Mouse (Mus musculus): ENCODE results near the gene Iqgap1. TPM values are rescaled to one million over a fixed set of nuclear protein-coding genes. Genes with fewer than 3 reads are reported as not detected.

Gene Iqgap1
- total RNA-seq (2014; rRNA removed) (30.1 and 35.9 TPM in 2 replicates), polyA plus RNA-seq (2015; fragmentation: Nextera tagmentation; extraction: Ambion mirVana) (8.6 and 11.5 TPM in 2 replicates)

GRCm38 (mm10) chr7:80825843-80826403 lies at the start of gene Iqgap1:
Gene Iqgap1, minus strand, starts transcription at chr7:80825974.
- Histone ChIP-seq H3K4me3 (ENCODE audit: low read depth, low read length) (no peak within 1 kb of the TSS), H3K27ac (ENCODE audit: low read depth, low read length) (no peak within 1 kb of the TSS), H3K4me2 (ENCODE audit: low read depth) (no peak within 1 kb of the TSS), H3K4me1 (ENCODE audit: insufficient read depth) (no peaks in the 10 kb centered on the region), H3K36me3 (ENCODE audit: insufficient read depth) (no peaks in the 10 kb centered on the region), H3K9me3 (ENCODE audit: low read length) (no peaks in the 10 kb centered on the region), H3K9ac (no peak within 1 kb of the TSS), H3K27me3 (ENCODE audit: insufficient read depth, low read length) (no peaks in the 10 kb centered on the region)
- no peak for DNase-seq
- no peak for TF ChIP-seq CTCF (IDR thresholded peaks at IDR 0.05; ENCODE audit: low read depth)
- WGBS: 72% methylated on average over 11 of the region's 11 CpGs
- no peak for ATAC-seq

- no peaks in the 10 kb centered on the region for H3K4me1 ChIP-seq (ENCODE audit: insufficient read depth)
- H3K36me3 ChIP-seq (ENCODE audit: insufficient read depth): peaks cover 69% of the 10 kb centered on the region
- no peak overlapping the region for H3K4me3 ChIP-seq (ENCODE audit: low read depth, low read length)
- no peak overlapping the region for H3K9ac ChIP-seq
- H3K4me2 ChIP-seq (ENCODE audit: low read depth): no peak overlapping the region
- no peak for DNase-seq
- no peak for TF ChIP-seq CTCF (IDR thresholded peaks at IDR 0.05; ENCODE audit: low read depth)
- no peaks in the 10 kb centered on the region for H3K27me3 ChIP-seq (ENCODE audit: insufficient read depth, low read length)
- 97% methylated on average over 2 of the region's 2 CpGs for WGBS
- ATAC-seq: no peak
- no peak overlapping the region for H3K27ac ChIP-seq (ENCODE audit: low read depth, low read length)
- no peaks in the 10 kb centered on the region for H3K9me3 ChIP-seq (ENCODE audit: low read length)
Measured at GRCm38 (mm10) chr7:80873631-80874030, 47.9 kb upstream of the Iqgap1 start.

GRCm38 (mm10) chr7:80873038-80873437 lies 47.3 kb upstream of the Iqgap1 start:
- DNase-seq (no peak), ATAC-seq (no peak)
- Histone ChIP-seq H3K4me3 (ENCODE audit: low read depth, low read length) (no peak overlapping the region), H3K27ac (ENCODE audit: low read depth, low read length) (no peak overlapping the region), H3K27me3 (ENCODE audit: insufficient read depth, low read length) (no peaks in the 10 kb centered on the region), H3K9ac (no peak overlapping the region), H3K4me1 (ENCODE audit: insufficient read depth) (no peaks in the 10 kb centered on the region), H3K4me2 (ENCODE audit: low read depth) (no peak overlapping the region), H3K36me3 (ENCODE audit: insufficient read depth) (peaks cover 74% of the 10 kb centered on the region), H3K9me3 (ENCODE audit: low read length) (no peaks in the 10 kb centered on the region)
- no peak for TF ChIP-seq CTCF (IDR thresholded peaks at IDR 0.05; ENCODE audit: low read depth)
- 72% methylated on average over 5 of the region's 5 CpGs for WGBS

- no peak for TF ChIP-seq CTCF (IDR thresholded peaks at IDR 0.05; ENCODE audit: low read depth)
- DNase-seq: no peak
- WGBS: 95% methylated on average over 2 of the region's 2 CpGs
- H3K36me3 ChIP-seq (ENCODE audit: insufficient read depth): peaks cover 68% of the 10 kb centered on the region
- H3K27me3 ChIP-seq (ENCODE audit: insufficient read depth, low read length): no peaks in the 10 kb centered on the region
- no peaks in the 10 kb centered on the region for H3K4me1 ChIP-seq (ENCODE audit: insufficient read depth)
- H3K9me3 ChIP-seq (ENCODE audit: low read length): no peaks in the 10 kb centered on the region
- ATAC-seq: no peak
- no peak overlapping the region for H3K9ac ChIP-seq
- no peak overlapping the region for H3K27ac ChIP-seq (ENCODE audit: low read depth, low read length)
- no peak overlapping the region for H3K4me3 ChIP-seq (ENCODE audit: low read depth, low read length)
- no peak overlapping the region for H3K4me2 ChIP-seq (ENCODE audit: low read depth)
Measured at GRCm38 (mm10) chr7:80868686-80869085, 42.9 kb upstream of the Iqgap1 start.

GRCm38 (mm10) chr7:80866514-80867147 lies 40.9 kb upstream of the Iqgap1 start:
- no peak overlapping the region for H3K4me3 ChIP-seq (ENCODE audit: low read depth, low read length)
- WGBS: 84% methylated on average over 7 of the region's 7 CpGs
- DNase-seq (no peak), ATAC-seq (no peak)
- H3K9ac ChIP-seq: no peak overlapping the region
- no peak overlapping the region for H3K27ac ChIP-seq (ENCODE audit: low read depth, low read length)
- no peak overlapping the region for H3K4me2 ChIP-seq (ENCODE audit: low read depth)
- no peaks in the 10 kb centered on the region for H3K9me3 ChIP-seq (ENCODE audit: low read length)
- peaks cover 64% of the 10 kb centered on the region for H3K36me3 ChIP-seq (ENCODE audit: insufficient read depth)
- H3K27me3 ChIP-seq (ENCODE audit: insufficient read depth, low read length): no peaks in the 10 kb centered on the region
- TF ChIP-seq CTCF (IDR thresholded peaks at IDR 0.05; ENCODE audit: low read depth): no peak
- H3K4me1 ChIP-seq (ENCODE audit: insufficient read depth): peaks cover 17% of the 10 kb centered on the region

- no peaks in the 10 kb centered on the region for H3K27me3 ChIP-seq (ENCODE audit: insufficient read depth, low read length)
- H3K36me3 ChIP-seq (ENCODE audit: insufficient read depth): peaks cover 58% of the 10 kb centered on the region
- ATAC-seq (no peak), DNase-seq (no peak)
- no peak overlapping the region for H3K9ac ChIP-seq
- no peak for TF ChIP-seq CTCF (IDR thresholded peaks at IDR 0.05; ENCODE audit: low read depth)
- H3K9me3 ChIP-seq (ENCODE audit: low read length): no peaks in the 10 kb centered on the region
- WGBS: 94% methylated on average over 7 of the region's 7 CpGs
- H3K4me3 ChIP-seq (ENCODE audit: low read depth, low read length): no peak overlapping the region
- no peak overlapping the region for H3K4me2 ChIP-seq (ENCODE audit: low read depth)
- H3K4me1 ChIP-seq (ENCODE audit: insufficient read depth): peaks cover 19% of the 10 kb centered on the region
- no peak overlapping the region for H3K27ac ChIP-seq (ENCODE audit: low read depth, low read length)
Measured at GRCm38 (mm10) chr7:80865521-80865920, 39.7 kb upstream of the Iqgap1 start.

- 84% methylated on average over 8 of the region's 8 CpGs for WGBS
- Histone ChIP-seq H3K27ac (ENCODE audit: low read depth, low read length) (no peak overlapping the region), H3K27me3 (ENCODE audit: insufficient read depth, low read length) (no peaks in the 10 kb centered on the region), H3K36me3 (ENCODE audit: insufficient read depth) (peaks cover 52% of the 10 kb centered on the region), H3K4me2 (ENCODE audit: low read depth) (no peak overlapping the region), H3K9ac (no peak overlapping the region), H3K9me3 (ENCODE audit: low read length) (no peaks in the 10 kb centered on the region), H3K4me3 (ENCODE audit: low read depth, low read length) (no peak overlapping the region), H3K4me1 (ENCODE audit: insufficient read depth) (peaks cover 22% of the 10 kb centered on the region)
- DNase-seq (no peak), ATAC-seq (no peak)
- TF ChIP-seq CTCF (IDR thresholded peaks at IDR 0.05; ENCODE audit: low read depth): no peak
Measured at GRCm38 (mm10) chr7:80864831-80865230, 39.1 kb upstream of the Iqgap1 start.

Measured in forebrain, postnatal 0 days (tissue).